Mouse (Mus musculus) ovary, adult 18-20 months (tissue): Measurements from ENCODE around the gene Elane.

ENCODE experiments used
- DNase-seq: peaks from one replicate; pipeline ENCODE4 v3.0.0; 2022; ENCODE audit warnings: low spot score, mixed read lengths

Elane gene

DNA sequence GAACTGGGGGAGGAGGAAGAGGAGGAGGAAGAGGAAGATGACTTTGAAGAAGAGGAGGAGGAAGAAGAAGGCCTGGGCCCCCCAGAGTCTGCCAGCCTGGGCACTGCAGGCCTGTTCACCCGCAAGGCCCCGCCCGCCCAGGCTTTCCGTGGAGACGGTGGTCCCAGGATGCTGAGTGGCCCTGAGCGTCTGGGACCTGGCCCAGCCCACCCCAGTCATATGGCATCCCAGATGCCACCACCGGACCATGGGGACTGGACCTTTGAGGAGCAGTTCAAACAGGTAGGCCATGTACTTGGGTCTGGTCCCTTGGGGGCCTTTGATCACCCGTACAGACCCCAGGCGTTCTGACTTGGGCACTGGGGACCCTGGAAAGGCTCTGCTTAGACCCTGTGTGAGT, 45.8 kb downstream of the Elane start:
- DNase-seq: no peak

DNA sequence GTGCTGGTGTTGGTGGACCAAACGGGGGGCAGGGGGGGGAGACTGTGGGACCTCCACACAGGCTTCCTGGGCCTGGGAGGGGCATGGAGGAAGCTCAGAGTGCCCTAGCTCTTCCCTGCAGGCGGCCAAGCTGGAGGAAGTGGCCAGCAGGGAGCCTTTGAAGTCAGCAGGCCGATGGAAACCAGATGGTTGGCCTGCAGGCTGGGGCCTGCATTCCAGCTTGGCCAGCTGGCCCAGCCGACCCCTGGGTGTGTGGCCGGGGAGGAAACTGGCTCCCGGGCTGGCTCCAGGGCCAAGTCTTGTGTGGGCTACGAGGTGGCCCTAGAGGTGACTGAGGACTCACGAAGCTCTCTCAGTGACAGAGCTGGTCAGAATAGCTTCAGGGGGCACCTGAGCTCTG, 46.7 kb downstream of the Elane start:
- no peak for DNase-seq

DNA sequence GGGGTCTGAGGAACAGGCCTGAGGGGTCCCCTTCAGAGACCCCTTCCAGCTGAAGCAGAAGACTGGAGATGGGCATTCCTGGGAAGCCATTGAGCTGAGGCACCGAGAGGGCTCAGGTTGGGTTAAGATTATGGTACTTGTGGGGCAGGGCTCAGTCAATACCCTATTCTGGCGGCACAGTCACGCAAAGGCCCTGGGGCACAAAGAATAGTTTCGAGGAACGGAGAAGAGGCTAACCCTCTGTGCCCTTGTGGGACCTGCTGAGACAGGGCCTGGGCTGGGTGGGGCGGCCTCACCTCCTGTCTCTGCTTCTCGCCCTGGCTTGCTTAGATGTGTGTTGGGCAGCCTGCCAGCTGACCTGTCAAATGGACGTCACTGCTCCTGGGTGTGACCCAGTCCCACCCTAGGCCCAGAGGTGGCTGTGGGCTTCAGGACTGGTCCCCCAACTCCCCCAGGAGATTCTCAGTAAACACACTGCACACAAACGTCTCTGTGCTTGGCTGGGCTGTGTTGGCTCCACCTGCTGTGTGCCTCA, 47.2 kb downstream of the Elane start:
- DNase-seq: no peak

DNA sequence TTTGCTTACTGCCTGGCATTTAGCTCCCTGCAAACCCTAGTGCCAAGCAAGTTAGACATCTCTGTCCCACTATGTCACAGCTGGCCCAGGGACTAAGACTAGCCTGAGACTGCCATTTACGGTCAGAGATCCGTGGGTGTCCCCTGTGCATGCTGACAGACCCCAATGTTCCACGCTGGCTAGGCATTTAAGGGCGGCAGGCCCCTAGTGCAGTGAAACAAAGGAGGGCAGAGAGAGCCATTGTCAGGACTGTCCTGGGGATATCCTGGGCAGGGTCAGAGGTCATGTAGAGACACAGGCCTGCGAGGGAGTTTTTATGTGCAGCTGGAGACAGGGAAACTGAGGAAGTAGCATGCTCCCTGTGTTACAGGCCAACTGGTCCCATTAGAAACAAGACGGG, 47.8 kb downstream of the Elane start:
- no peak for DNase-seq

DNA sequence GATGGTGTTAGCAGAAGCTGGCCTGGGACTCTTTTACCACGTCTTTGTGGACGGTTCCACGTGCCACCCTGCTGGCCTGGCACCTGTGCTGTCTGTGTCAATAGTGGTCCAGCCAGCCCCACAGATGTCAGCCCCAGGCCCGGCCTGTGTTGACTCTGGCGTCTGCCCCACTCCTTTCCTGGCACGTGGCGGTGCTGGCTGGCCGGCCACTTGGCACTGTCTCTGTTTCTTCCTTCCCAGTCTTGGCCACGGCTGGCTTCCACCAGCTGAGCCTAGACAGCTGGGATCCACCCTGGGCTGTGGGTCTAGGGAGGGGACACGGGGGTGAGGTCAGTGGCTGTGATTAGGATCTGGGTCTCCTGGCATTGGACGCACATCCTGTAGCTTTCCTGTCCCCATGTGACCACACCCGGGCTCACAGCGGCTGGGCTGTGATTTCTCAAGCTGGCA, 48.2 kb downstream of the Elane start:
- peak; percentile 71 for DNase-seq

DNA sequence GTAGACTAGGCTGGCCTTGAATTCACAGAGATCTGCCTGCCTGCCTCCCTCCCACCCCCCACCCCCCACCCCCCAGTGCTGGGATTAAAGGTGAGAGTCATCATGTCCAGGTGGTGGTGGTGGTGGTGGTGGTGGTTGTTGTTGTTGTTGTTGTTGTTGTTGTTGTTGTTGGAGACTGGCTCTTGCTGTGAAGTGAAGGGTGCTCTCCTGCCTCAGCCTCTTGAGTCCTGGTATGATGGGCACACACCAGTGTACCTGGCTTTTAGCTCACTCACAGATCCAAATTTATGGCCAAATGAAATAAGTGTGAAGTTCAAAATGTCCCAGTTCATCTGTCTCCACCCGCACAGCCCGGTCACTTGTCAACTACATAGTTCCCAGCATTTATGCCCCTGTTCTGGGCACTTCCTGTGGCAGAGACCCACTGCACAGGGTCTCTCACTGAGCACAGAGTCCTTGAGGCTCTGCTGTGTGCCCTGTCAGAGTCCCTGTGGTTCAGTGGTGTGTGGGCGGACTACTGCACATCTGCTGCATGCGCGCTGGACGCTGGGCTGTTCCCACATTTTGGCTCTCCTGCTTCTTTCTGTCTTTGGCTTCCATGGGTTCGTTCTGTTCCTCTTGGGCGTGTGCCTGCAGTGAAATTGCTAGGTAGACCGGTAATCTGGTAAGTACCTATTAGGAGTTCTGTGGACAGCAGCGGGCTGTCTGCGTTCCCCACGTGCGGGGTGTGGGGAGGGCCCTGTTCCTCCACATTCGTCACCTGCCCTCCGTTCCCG, 48.9 kb downstream of the Elane start:
- DNase-seq: no peak

DNA sequence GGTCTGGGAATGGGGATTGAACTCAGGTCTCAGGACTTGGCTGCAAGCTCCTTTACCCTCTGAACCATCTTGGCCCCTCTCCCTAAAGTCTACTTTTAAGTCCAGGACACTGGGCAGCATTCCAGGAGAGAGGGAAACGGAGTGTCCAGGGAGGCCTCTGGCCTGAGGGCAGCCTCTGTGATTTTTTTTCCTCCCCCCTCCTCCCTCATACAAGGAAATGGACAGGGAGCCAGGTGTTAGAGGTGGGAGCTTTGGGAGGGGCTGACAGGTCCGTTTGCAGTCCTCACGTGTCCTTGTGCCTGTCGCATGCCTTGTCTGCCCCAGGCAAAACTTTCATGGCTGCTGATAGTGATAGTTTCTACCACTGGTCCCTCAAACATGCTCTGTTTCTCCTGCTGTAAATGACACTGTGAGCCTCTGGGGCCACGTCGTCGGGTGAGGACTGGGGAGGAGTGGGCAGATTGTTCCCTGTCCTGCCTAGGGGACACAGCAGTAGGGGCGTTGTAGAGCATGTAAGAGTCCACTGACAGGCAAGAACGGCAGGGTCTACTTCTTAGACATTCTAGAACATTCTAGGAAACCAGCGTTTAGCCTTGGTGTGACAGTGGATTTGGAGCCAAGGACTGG, 50.4 kb downstream of the Elane start:
- no peak for DNase-seq

DNA sequence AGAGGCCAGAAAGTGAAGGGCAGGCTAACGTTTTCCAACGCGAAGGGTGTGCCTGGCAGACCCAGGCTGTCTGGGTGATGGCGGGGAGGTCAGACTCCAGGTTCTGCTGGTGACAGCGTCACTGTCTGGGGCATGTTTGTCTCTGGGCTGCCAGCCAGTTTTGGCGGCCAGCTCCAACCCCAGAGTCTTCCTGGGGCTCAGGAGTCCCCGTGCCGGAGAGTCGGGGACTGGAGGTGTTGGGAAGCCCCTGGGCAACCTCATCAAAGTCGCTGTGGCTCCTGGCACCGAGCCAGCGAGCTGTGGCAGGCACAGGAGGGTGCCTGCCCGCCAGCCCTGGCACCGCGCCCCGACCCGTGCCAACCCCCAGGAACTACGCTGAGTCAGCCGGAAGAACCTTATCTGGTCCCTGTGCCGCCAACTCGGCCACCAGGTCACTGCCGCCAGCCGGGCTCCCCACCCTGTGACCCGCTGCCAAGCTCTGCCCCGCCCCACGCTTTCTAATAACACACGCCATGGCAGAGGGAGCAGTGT, 50.9 kb downstream of the Elane start:
- peak; percentile 73 for DNase-seq
